Mouse (Mus musculus): ENCODE data around the gene Rbm17.

DNA sequence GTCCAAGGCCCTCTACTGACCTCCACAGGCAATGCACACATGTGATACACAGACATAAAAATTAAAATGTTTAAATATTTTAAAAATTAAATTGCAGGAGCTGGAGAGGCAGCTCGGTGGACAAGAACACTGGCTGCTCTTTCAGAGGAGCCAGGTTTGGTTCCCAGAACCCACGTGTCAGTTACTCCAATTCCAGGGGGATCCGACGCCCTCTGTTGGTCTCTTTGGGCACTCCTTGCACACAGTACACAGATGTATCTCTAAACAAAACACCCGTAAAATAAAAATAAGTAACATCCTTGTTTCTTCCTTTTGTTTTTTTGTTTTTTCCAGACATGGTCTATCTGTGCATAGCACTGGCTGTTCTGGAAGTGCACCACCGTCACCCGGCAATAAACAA is 60.8 kb downstream of the Rbm17 start:
- TF ChIP-seq CTCF (conservative IDR thresholded peaks at IDR 0.05; ENCODE audit: low read length) (peak; percentile 51), NANOG (IDR thresholded peaks at IDR 0.05; ENCODE audit: borderline replicate concordance, low read length) (no peak), POU5F1 (IDR thresholded peaks at IDR 0.05; ENCODE audit: borderline replicate concordance, low read length) (no peak)

Measured in E14TG2a.4 (cell line).